ENCODE assay signal across 15 mouse cellular contexts in genomic region chr13:30065520-30065919, GRCm38 (mm10).
"Had no signal": no experiment of that assay in that cellular context is flagged by ENCODE, and none has a peak within 500 bp of the region (broad histone marks: within the 10 kb centered on the region; RNA-seq: fewer than 3 reads in every experiment).

No protein-coding gene starts in this region.

- H3K9me3 ChIP-seq: liver, embryonic 15.5 days; megakaryocyte, embryonic 14.5 days; midbrain, embryonic 12.5 days; midbrain, embryonic 15.5 days; neural tube, embryonic 12.5 days; stomach, embryonic 15.5 days had no signal

- H3K4me1 ChIP-seq: liver, embryonic 15.5 days; midbrain, embryonic 15.5 days; neural tube, embryonic 12.5 days had no signal

- DNase-seq: liver, postnatal 0 days; lung, embryonic 14.5 days; lung, postnatal 14 days; right cerebral cortex, postnatal 14 days; thymus, adult 2 months; thymus, postnatal 25 days; thymus, postnatal 4 days had no signal

- H3K9ac ChIP-seq: liver, embryonic 15.5 days; liver, postnatal 0 days; lung, embryonic 14.5 days; midbrain, embryonic 12.5 days; midbrain, embryonic 15.5 days; neural tube, embryonic 12.5 days; stomach, embryonic 15.5 days had no signal

- H3K36me3 ChIP-seq: liver, embryonic 15.5 days; midbrain, embryonic 12.5 days; midbrain, embryonic 15.5 days; neural tube, embryonic 12.5 days; stomach, embryonic 15.5 days had no signal

- H3K4me2 ChIP-seq: liver, embryonic 15.5 days; lung, embryonic 14.5 days; midbrain, embryonic 12.5 days; midbrain, embryonic 15.5 days; neural tube, embryonic 12.5 days; stomach, embryonic 15.5 days had no signal

- ATAC-seq: liver, postnatal 0 days; midbrain, embryonic 15.5 days had no signal

- H3K4me3 ChIP-seq: liver, embryonic 15.5 days; megakaryocyte, embryonic 14.5 days; midbrain, embryonic 12.5 days; midbrain, embryonic 15.5 days; neural tube, embryonic 12.5 days; stomach, embryonic 15.5 days had no signal

- H3K27me3 ChIP-seq: liver, embryonic 15.5 days; midbrain, embryonic 12.5 days; midbrain, embryonic 15.5 days; neural tube, embryonic 12.5 days; stomach, embryonic 15.5 days had no signal

- H3K27ac ChIP-seq: liver, embryonic 15.5 days; macrophage; midbrain, embryonic 12.5 days; midbrain, embryonic 15.5 days; neural tube, embryonic 12.5 days; stomach, embryonic 15.5 days; stomach, postnatal 0 days had no signal
